Mouse (Mus musculus) large intestine, adult 2 months (tissue): ENCODE results near the gene Trabd. TPM values are rescaled to one million over a fixed set of nuclear protein-coding genes. Genes with fewer than 3 reads are reported as not detected.

ENCODE experiments used
- DNase-seq: peaks from one replicate; pipeline ENCODE4 v3.0.0-alpha.2; 2012; ENCODE audit warnings: low read depth, low spot score
- WGBS: fragments of 180-500 bp; shearing (Covaris S2); methylation state at CpG from one replicate; pipeline ENCODE4 v1.1.7; 2018; 5-methylcytosine and 5-hydroxymethylcytosine counted together
- polyA plus RNA-seq: library from polyadenylated mRNA; depleted of rRNA; stranded (reverse); fragments of >200 nt; gene quantifications from 2 replicates; pipeline ENCODE4 v1.2.3, GENCODE M21; 2012

Gene Trabd
- polyA plus RNA-seq, 1 experiment, result 93.7 TPM

DNA sequence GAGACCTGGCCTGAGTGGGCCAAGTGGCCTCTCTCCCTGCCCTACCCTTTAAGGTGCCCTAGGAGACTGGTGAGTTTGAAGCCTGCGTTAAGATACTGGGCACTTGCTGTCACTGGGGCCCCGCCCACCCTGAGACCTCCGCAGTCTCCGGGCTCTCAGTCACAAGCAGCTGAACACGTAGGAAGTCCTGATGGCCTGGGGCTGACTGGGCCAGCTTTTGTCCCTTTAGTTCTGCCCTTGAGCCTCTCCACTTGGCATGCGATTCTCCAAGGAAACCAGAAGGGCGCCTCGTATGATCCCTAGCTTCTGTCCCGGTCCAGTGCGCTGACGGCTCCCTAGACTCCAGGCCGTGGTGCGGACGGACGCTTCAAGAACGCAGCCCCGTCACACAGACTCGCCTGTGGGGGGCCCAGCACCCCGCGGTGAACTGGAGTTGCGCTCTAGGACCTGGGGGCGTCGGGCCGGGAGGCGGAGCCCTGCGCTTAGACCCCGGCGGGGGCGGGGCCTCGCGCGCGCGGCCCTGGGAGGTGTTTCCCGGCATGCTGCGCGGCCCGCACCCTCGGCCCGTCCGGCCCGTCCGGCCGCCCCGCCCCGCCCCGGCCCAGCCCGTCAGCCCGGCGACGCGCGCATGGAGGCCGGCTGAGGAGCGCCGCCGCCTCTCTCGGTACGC, 689 bp downstream of the Trabd start:
- WGBS, result 1% methylated on average over 59 of the region's 59 CpGs
- no peak for DNase-seq

DNA sequence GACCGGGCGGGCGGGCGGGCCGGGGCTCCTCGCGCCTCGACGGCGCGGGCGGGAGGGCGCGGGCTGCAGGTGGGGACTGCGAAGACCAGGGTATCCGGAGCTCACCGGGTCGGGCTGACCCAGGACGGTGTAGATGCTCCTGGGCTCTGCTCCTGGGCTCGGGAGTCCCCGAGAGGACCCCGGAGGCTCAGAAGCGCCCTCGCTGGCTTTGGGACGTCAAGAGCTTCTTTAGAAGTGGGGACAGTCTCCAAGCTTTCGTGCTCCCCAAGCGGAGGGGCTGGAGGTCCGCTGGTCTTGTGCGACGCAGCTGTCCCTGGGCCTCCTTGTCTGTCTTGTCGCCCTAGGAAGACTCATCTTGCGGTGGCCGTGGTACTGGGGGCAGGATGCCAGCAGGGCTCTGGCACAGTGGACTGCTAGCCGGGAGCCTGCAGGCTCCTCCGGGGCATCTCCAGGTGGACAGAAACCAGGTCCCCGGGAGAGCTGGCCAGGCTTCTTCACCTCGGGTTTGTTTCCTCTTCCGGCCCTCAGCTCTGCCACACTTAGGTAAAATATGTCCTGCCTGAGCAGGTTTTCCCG, 1.3 kb downstream of the Trabd start:
- under 1% methylated on average over 38 of the region's 39 CpGs for WGBS
- DNase-seq, result no peak

GRCm38 (mm10) chr15:89078208-89078836, 3.4 kb downstream of the Trabd start:
- 13% methylated on average over 9 of the region's 9 CpGs for WGBS

GRCm38 (mm10) chr15:89083906-89084305, 9.0 kb downstream of the Trabd start:
- WGBS, result 100% methylated on average over 1 of the region's 1 CpGs
- DNase-seq, result no peak

More at GRCm38 (mm10) chr15:89078208-89078836, 3.4 kb downstream of the Trabd start:
- peak; percentile 58 for DNase-seq

DNA sequence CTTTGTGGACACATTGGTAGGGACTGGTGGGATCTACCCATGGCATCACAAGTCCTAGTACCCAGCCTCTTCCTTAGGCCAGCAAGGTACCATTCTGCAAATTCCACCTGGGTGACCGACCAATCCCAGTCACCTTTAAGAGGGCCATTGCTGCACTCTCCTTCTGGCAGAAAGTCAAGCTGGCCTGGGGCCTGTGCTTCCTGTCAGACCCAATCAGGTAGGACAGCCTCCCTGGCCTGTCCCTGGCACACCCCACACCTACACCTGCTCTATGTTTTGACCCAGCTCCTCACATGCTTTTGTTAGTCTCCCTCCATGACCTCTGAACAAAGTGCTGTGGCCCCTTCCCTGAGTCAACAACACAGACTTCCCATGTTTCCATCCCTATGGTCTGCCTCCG, 9.9 kb downstream of the Trabd start:
- WGBS, result 67% methylated on average over 2 of the region's 2 CpGs
- DNase-seq, result no peak

DNA sequence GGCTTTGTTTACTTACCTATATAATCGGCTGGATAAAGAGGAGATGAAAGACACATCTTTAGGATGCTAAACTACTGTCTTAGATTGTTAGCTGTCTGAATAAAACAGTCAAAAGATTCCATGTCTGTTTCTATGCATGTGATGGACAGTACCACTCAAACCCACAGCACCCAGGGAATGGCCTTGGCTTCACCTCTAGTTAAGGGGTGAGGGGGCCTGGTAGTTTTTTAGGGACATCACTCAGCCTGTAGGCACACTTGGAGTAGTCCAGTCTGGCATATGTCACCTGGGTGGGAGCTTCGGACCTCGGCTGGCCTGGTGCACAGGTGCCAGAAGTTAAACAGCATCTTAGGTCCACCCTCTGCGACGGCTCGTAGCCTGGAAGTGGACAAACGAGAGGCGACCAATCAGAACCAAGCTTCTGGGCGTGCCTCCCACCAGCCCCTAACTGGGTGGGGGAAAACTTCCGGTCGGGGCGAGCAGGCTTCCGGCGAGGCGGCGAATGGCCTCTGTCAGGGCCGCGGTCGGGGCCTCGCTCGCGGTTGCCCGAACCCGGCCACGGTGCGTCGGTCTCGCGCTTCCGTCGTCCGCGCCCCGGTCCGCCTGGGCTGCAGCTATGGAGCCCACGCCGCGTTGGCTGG, 13.8 kb downstream of the Trabd start, which contains the start of gene Selenoo:
Gene Selenoo, plus strand, starts transcription at position 478 of the 641 bp plus-strand sequence.
- WGBS, result under 1% methylated on average over 38 of the region's 38 CpGs
- peak; percentile 80 for DNase-seq

DNA sequence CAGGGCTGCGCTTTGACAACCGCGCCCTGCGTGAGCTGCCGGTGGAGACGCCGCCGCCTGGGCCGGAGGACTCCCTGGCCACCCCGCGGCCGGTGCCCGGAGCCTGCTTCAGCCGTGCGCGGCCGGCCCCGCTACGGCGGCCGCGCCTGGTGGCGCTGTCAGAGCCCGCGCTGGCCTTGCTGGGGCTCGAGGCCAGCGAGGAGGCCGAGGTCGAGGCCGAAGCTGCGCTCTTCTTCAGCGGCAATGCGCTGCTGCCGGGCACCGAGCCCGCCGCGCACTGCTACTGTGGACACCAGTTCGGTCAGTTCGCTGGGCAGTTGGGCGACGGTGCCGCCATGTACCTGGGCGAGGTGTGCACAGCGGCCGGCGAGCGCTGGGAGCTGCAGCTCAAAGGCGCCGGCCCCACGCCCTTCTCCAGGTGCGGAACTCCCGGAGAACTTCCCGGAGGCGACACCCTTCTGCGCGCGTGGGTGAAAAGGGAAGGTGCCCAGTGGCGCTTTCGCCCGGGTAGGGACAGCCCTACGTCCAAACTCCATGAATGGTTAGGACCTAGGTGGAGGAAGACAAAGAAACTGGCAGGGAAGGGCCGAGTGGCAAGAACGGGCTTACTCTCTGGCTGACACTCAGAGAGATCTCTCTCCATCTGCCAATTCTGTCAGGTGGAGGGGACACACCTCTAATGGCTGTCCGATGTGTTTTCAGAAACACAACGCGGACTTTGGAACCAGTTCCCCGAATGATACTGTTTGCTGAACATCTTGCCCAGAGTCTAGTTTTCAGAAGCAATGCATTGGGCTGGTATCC, 14.5 kb downstream of the Trabd start:
- WGBS, result under 1% methylated on average over 68 of the region's 68 CpGs
- DNase-seq, result peak; percentile 44

DNA sequence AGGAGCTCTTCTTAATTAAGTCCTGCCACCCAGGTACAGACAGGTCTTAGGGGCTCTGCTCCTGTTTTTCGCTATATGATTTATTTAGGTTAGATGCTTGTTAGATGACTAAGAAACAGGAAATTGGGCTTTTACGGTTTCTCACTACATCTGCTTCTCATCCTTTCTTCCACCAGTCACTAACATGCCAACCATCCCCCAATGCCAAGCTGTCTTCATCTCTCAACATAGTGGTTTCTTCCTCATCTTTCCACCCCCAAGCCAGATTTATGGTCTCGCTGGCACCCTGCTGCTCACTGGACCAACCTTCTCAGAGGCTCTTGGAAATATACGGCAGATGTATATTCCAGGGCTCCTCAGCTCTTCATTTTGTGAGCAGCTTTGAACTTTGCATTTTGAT, 15.7 kb downstream of the Trabd start:
- no peak for DNase-seq
- 68% methylated on average over 4 of the region's 4 CpGs for WGBS

DNA sequence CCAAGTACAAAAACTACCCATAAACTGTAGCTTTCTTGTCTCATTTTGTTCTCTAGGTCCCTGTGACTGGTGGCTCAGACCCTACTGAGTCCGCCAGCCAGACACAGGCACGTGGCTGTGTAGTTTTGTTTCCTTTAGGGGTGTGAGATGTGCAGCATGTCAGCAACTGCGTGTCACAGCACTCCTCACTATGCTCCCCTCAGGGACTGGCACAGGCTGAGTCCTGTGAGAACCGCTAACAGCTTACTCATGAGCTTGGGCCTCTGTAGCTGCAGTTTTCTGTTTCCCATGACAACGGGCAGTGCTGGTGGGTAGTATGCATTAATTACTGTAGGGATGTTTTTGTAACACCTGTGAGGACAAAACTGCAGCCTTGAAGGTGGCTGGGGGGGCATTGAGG, 17.3 kb downstream of the Trabd start:
- no peak for DNase-seq
- 84% methylated on average over 5 of the region's 5 CpGs for WGBS

GRCm38 (mm10) chr15:89097450-89097849, 22.5 kb downstream of the Trabd start:
- DNase-seq, result no peak
- 87% methylated on average over 5 of the region's 5 CpGs for WGBS

- DNase-seq, result no peak
- 94% methylated on average over 7 of the region's 7 CpGs for WGBS
These were observed 23.7 kb downstream of the Trabd start for GRCm38 (mm10) chr15:89098616-89099015.

- WGBS, result 82% methylated on average over 12 of the region's 12 CpGs
- no peak for DNase-seq
These were observed 25.9 kb downstream of the Trabd start for GRCm38 (mm10) chr15:89100823-89101222.

- no peak for DNase-seq
- 76% methylated on average over 5 of the region's 5 CpGs for WGBS
These were observed 27.7 kb downstream of the Trabd start for GRCm38 (mm10) chr15:89102646-89103045.

DNA sequence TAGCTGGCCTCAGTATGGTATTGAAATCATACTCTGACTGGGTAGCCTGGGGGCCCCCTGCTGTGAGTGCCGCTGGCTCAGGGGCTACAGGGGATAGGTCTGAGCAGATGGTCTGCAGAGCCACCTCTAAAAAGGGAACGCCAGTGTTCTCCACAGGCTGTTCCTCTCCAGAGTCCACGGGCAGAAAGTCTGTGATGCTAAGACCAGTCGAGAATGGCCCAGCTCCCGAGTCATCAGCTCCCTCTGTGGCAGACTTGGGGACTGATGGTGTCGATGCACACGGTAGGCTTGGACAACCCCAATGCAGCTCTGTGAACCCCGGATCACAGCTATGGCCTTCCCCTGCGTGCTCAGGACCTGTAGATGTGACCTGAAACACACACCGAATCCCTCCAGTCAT, 29.0 kb downstream of the Trabd start:
- WGBS, result 88% methylated on average over 10 of the region's 10 CpGs

GRCm38 (mm10) chr15:89104425-89104824, 29.5 kb downstream of the Trabd start:
- WGBS, result 97% methylated on average over 8 of the region's 8 CpGs
- DNase-seq, result no peak

More for the DNA sequence above, 29.0 kb downstream of the Trabd start:
- DNase-seq, result no peak

GRCm38 (mm10) chr15:89106073-89106472, 31.1 kb downstream of the Trabd start:
- WGBS, result 89% methylated on average over 13 of the region's 13 CpGs

GRCm38 (mm10) chr15:89106976-89107375, 32.1 kb downstream of the Trabd start:
- 95% methylated on average over 1 of the region's 1 CpGs for WGBS
- DNase-seq, result no peak

More at GRCm38 (mm10) chr15:89106073-89106472, 31.1 kb downstream of the Trabd start:
- DNase-seq, result no peak

DNA sequence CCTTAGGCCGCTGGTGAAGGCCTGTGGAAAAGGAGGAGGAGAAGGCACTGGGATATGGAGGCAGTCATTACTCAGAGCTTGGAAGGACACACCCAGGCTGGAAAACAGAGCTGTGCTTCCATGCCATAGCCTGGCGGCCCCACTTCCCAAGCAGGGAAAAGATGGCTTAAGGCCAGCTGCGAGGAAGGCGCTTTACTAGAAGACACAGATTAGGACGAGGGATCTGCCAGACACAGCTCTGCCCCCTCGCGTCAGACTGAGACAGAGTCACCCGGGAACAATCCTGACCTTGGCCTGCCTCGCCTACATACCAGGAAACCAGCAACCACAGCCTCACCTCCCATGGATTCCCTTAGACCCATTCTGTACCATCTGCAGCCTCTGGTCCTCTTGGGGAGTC, 35.2 kb downstream of the Trabd start:
- no peak for DNase-seq
- 52% methylated on average over 9 of the region's 9 CpGs for WGBS

- no peak for DNase-seq
These were observed 43.1 kb downstream of the Trabd start for GRCm38 (mm10) chr15:89118007-89118406.
